Mouse (Mus musculus) MEL (cell line): ENCODE measurements around the gene Kbtbd8. TPM values are rescaled to one million over a fixed set of nuclear protein-coding genes. Genes with fewer than 3 reads are reported as not detected.

Source experiments
- DNase-seq: peaks from one replicate; pipeline ENCODE4 v3.0.0; 2011; ENCODE audit warnings: low read depth, low spot score
- H3K27ac ChIP-seq: 2 replicates; pipeline ENCODE4 v1.5.1; 2012; ENCODE audit warnings: low read depth, mild to moderate bottlenecking, control low read depth, low read length, moderate library complexity; ENCODE audit not compliant: control insufficient read depth
- H3K27me3 ChIP-seq, 2 experiments: fragments of 150-350 bp in 1 of 2; sonication (generic) in 1 of 2; 2 replicates each; pipeline ENCODE4 v1.6.1; 2012; ENCODE audit warnings: low read length in 2 of 2, mild to moderate bottlenecking in 2 of 2, improper control_type of control experiment in 1 of 2, moderate library complexity in 1 of 2; ENCODE audit not compliant: insufficient read depth in 2 of 2, control insufficient read depth in 1 of 2
- H3K36me3 ChIP-seq, 2 experiments: 2 replicates each; pipeline ENCODE4 v1.6.1; 2012 to 2014; ENCODE audit warnings: low read length in 2 of 2, improper control_type of control experiment in 1 of 2, inconsistent platforms in 1 of 2, mild to moderate bottlenecking in 1 of 2; ENCODE audit not compliant: insufficient read depth in 2 of 2, control insufficient read depth in 1 of 2
- H3K4me1 ChIP-seq, 2 experiments: fragments of 150-350 bp in 1 of 2; sonication (generic) in 1 of 2; 2 replicates each; pipeline ENCODE4 v1.6.1; 2012; ENCODE audit warnings: low read length in 2 of 2, improper control_type of control experiment in 1 of 2, mild to moderate bottlenecking in 1 of 2; ENCODE audit not compliant: insufficient read depth in 2 of 2, control insufficient read depth in 1 of 2
- H3K4me3 ChIP-seq, 2 experiments: fragments of 150-350 bp in 1 of 2; sonication (generic) in 1 of 2; 2 replicates each; pipeline ENCODE4 v1.5.1; 2012; ENCODE audit warnings: low read depth in 2 of 2, low read length in 2 of 2, mild to moderate bottlenecking in 2 of 2, moderate library complexity in 2 of 2, control low read depth in 1 of 2, improper control_type of control experiment in 1 of 2; ENCODE audit not compliant: control insufficient read depth in 1 of 2, insufficient read depth in 1 of 2
- H3K79me2 ChIP-seq: 2 replicates; pipeline ENCODE4 v1.6.1; 2012; ENCODE audit warnings: mild to moderate bottlenecking, low read length, moderate library complexity; ENCODE audit not compliant: control insufficient read depth, poor library complexity, insufficient read depth
- H3K9ac ChIP-seq: 2 replicates; pipeline ENCODE4 v1.6.1; 2012; ENCODE audit warnings: low read depth, mild to moderate bottlenecking, control low read depth, low read length, moderate library complexity; ENCODE audit not compliant: control insufficient read depth, poor library complexity, severe bottlenecking
- H3K9me3 ChIP-seq: fragments of 150-350 bp; sonication (generic); replicated peaks from 2 replicates; pipeline ENCODE4 v1.6.1; 2012; ENCODE audit warnings: mild to moderate bottlenecking, low read length, improper control_type of control experiment, moderate library complexity; ENCODE audit not compliant: insufficient read depth
- BHLHE40 ChIP-seq: IDR thresholded peaks from 2 replicates; pipeline ENCODE4 v1.6.1; 2012; ENCODE audit warnings: low read depth, mild to moderate bottlenecking, inconsistent platforms, low read length, improper control_type of control experiment, borderline replicate concordance
- CTCF ChIP-seq, 3 experiments: IDR thresholded peaks in 2 of 3; conservative IDR thresholded peaks in 1 of 3; 2 replicates each; pipeline ENCODE4 v1.5.1; 2011 to 2012; ENCODE audit warnings: low read length in 3 of 3, low read depth in 2 of 3, mild to moderate bottlenecking in 2 of 3, improper control_type of control experiment in 1 of 3, inconsistent platforms in 1 of 3, mixed read lengths in 1 of 3, moderate library complexity in 1 of 3; ENCODE audit not compliant: control insufficient read depth in 1 of 3, insufficient read depth in 1 of 3, poor library complexity in 1 of 3, severe bottlenecking in 1 of 3
- EP300 ChIP-seq, 2 experiments: IDR thresholded peaks; 2 replicates each; pipeline ENCODE4 v1.6.1; 2011; ENCODE audit warnings: improper control_type of control experiment in 2 of 2, low read length in 2 of 2, low read depth in 1 of 2, mild to moderate bottlenecking in 1 of 2
- ETS1 ChIP-seq: IDR thresholded peaks from 2 replicates; pipeline ENCODE4 v1.6.1; 2012; ENCODE audit warnings: low read depth, mild to moderate bottlenecking, inconsistent platforms, low read length, improper control_type of control experiment, moderate library complexity
- GATA1 ChIP-seq: IDR thresholded peaks from 2 replicates; pipeline ENCODE4 v1.6.1; 2011; ENCODE audit warnings: low read depth, low read length, improper control_type of control experiment
- JUND ChIP-seq: IDR thresholded peaks from 2 replicates; pipeline ENCODE4 v1.6.1; 2011; ENCODE audit warnings: low read depth, mild to moderate bottlenecking, improper control_type of control experiment, low read length
- KAT2A ChIP-seq: conservative IDR thresholded peaks from 2 replicates; pipeline ENCODE4 v1.6.1; 2012; ENCODE audit warnings: low read depth, low read length, improper control_type of control experiment, inconsistent platforms
- MAX ChIP-seq: IDR thresholded peaks from 2 replicates; pipeline ENCODE4 v1.6.1; 2011; ENCODE audit warnings: low read length, improper control_type of control experiment
- MAZ ChIP-seq: IDR thresholded peaks from 2 replicates; pipeline ENCODE4 v1.6.1; 2012; ENCODE audit warnings: low read depth, mild to moderate bottlenecking, inconsistent platforms, low read length, improper control_type of control experiment
- MEF2A ChIP-seq: IDR thresholded peaks from 2 replicates; pipeline ENCODE4 v1.6.1; 2014; ENCODE audit warnings: low read depth, mild to moderate bottlenecking, inconsistent platforms, low read length, improper control_type of control experiment; ENCODE audit not compliant: poor library complexity, insufficient replicate concordance, severe bottlenecking; ENCODE audit errors: extremely low read depth
- MYC ChIP-seq: IDR thresholded peaks from 2 replicates; pipeline ENCODE4 v1.6.1; 2011; ENCODE audit warnings: low read depth, mild to moderate bottlenecking, low read length, improper control_type of control experiment, moderate library complexity
- POLR2A ChIP-seq, 2 experiments: IDR thresholded peaks; 2 replicates each; pipeline ENCODE4 v1.6.1; 2011 to 2012; ENCODE audit warnings: low read length in 2 of 2, mild to moderate bottlenecking in 2 of 2, control low read depth in 1 of 2, improper control_type of control experiment in 1 of 2, low read depth in 1 of 2, moderate library complexity in 1 of 2; ENCODE audit not compliant: control insufficient read depth in 1 of 2, insufficient read depth in 1 of 2, poor library complexity in 1 of 2
- POLR2AphosphoS5 ChIP-seq: IDR thresholded peaks from 2 replicates; pipeline ENCODE4 v1.6.1; 2012; ENCODE audit warnings: low read depth, borderline replicate concordance, mild to moderate bottlenecking, inconsistent platforms, low read length, moderate library complexity, mixed read lengths
- SIN3A ChIP-seq: IDR thresholded peaks from 2 replicates; pipeline ENCODE4 v1.6.1; 2012; ENCODE audit warnings: low read length, improper control_type of control experiment, inconsistent platforms
- SMC3 ChIP-seq: IDR thresholded peaks from 2 replicates; pipeline ENCODE4 v1.6.1; 2011; ENCODE audit warnings: low read depth, low read length, improper control_type of control experiment
- UBTF ChIP-seq: IDR thresholded peaks from 2 replicates; pipeline ENCODE4 v1.6.1; 2012; ENCODE audit warnings: low read depth, mild to moderate bottlenecking, inconsistent platforms, low read length, improper control_type of control experiment, moderate library complexity, borderline replicate concordance; ENCODE audit not compliant: insufficient read depth
- ZC3H11A ChIP-seq: IDR thresholded peaks from 2 replicates; pipeline ENCODE4 v1.6.1; 2012; ENCODE audit warnings: low read depth, mild to moderate bottlenecking, inconsistent platforms, low read length, improper control_type of control experiment
- polyA plus RNA-seq, 2 experiments: library from polyadenylated mRNA; stranded (reverse) in 1 of 2; unstranded in 1 of 2; fragments of >175 nt in 1 of 2; fragments of >200 nt in 1 of 2; gene quantifications; 2 replicates each; pipeline versions ENCODE4 v1.2.1 to v1.2.4; 2012; ENCODE audit warnings: low replicate concordance in 2 of 2, low read depth in 1 of 2; ENCODE audit not compliant: insufficient read length in 2 of 2, insufficient read depth in 1 of 2, missing spikeins in 1 of 2
- total RNA-seq: library from RNA; depleted of rRNA; stranded (reverse); fragments of 300-350 nt; gene quantifications from 2 replicates; pipeline ENCODE4 v1.2.3, GENCODE M21; 2012

Gene Kbtbd8
- total and polyA plus RNA-seq, 3 experiments, result 7.0 to 13.5 TPM; not detected in 1

DNA sequence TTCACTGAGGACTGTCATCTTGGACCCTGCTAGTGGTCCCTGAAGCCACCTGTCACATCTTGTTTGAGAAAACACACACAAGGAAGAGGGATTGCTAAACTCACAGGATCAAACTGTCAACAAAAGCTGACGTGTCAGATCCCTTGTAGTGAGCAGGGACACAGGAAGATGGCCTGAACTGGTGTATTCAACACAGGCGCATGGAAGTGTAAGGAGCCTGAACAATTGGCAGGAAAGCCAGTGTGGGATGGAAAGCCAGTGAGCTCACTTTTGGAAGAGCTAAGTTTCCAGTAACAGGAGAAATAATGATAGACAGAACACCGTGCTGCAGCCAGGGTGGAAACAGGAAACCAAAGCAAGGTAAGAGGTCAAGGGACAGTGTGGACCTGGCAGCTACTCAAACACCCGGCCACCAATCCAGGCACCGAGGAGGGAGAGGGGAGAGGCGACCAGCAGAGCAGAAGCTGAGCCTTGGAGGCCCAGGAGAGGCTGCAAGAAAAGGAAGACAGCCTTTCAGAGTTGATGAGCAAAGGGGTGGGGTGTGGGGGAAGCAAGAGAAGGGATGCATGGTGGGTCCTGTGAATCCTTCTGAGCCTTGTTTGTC, 33.0 kb downstream of the Kbtbd8 start:
- H3K9ac ChIP-seq, result no peak overlapping the region
- no peak for DNase-seq
- no peaks in the 10 kb centered on the region for H3K79me2 ChIP-seq
- H3K4me3 ChIP-seq, result no peak overlapping the region
- H3K4me1 ChIP-seq, result no peaks in the 10 kb centered on the region
- H3K27me3 ChIP-seq, result no peaks in the 10 kb centered on the region
- H3K27ac ChIP-seq, result no peak overlapping the region
- no peaks in the 10 kb centered on the region for H3K9me3 ChIP-seq
- no peak for TF ChIP-seq SIN3A
- no peak for TF ChIP-seq UBTF
- TF ChIP-seq JUND, result no peak
- no peak for TF ChIP-seq SMC3
- H3K36me3 ChIP-seq, result no peaks in the 10 kb centered on the region

DNA sequence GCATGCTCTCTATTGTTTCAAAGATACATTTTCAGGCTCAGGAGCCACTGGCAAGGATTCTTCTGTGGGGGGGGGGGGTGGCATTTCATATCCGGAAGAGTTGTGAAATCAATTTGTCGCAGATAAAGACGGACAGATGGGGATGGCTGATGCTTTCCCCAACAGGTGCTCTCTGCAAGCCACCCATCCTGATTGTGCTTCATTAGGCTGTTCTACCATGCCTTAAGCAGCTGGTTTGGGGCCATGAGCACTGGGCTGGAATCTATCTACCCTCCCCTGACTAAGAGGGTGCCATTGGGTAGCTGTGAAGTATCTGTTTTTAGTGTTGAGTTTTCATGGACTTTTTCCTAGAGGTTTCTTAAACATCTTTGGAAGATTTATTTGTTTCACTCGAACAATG, 33.8 kb downstream of the Kbtbd8 start:
- Histone ChIP-seq H3K4me1 (no peaks in the 10 kb centered on the region), H3K79me2 (no peaks in the 10 kb centered on the region), H3K36me3 (no peaks in the 10 kb centered on the region), H3K9ac (no peak overlapping the region), H3K4me3 (no peak overlapping the region), H3K9me3 (no peaks in the 10 kb centered on the region), H3K27me3 (no peaks in the 10 kb centered on the region), H3K27ac (no peak overlapping the region)
- TF ChIP-seq EP300 (IDR thresholded peaks at IDR 0.05; ENCODE audit: low read depth in 1 of 2, low read length in 2 of 2), result no peak
- no peak for TF ChIP-seq BHLHE40
- TF ChIP-seq POLR2AphosphoS5, result no peak
- TF ChIP-seq ETS1, result no peak
- DNase-seq, result no peak

DNA sequence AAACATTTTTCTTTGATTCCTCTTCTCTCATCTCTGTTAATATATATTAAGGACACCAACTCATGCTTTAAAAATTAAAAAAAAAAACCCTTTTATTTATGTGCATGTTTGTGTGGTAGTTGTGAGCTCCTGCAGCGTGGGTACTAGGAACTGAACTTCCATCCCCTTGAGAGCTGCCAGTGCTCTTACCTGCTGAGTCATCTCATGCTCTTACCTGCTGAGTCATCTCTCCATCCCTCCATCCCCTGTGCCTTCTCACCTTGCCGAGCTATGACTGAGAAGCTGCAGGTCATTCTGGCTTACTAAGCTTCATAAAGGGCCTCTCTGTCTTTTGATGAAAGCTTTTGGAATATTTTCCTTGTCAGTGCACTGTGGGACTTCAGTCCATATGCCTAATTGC, 34.5 kb downstream of the Kbtbd8 start:
- H3K9me3 ChIP-seq, result no peaks in the 10 kb centered on the region
- DNase-seq, result no peak
- TF ChIP-seq MAX, result no peak
- TF ChIP-seq SIN3A, result no peak
- TF ChIP-seq MYC, result no peak
- no peak for TF ChIP-seq CTCF (IDR thresholded peaks at IDR 0.05 in 2 of 3, conservative IDR thresholded peaks at IDR 0.05 in 1 of 3; ENCODE audit: control insufficient read depth in 1 of 3, insufficient read depth in 1 of 3, low read depth in 2 of 3, low read length in 3 of 3, poor library complexity in 1 of 3, severe bottlenecking in 1 of 3)
- no peak for TF ChIP-seq POLR2A (IDR thresholded peaks at IDR 0.05; ENCODE audit: control insufficient read depth in 1 of 2, insufficient read depth in 1 of 2, low read depth in 1 of 2, low read length in 2 of 2, poor library complexity in 1 of 2)
- TF ChIP-seq MAZ, result no peak
- no peak for TF ChIP-seq GATA1
- TF ChIP-seq MEF2A, result no peak
- no peak for TF ChIP-seq KAT2A
- TF ChIP-seq ZC3H11A, result no peak
- no peak for TF ChIP-seq ETS1
- H3K9ac ChIP-seq, result no peak overlapping the region
- no peaks in the 10 kb centered on the region for H3K4me1 ChIP-seq
- no peak overlapping the region for H3K4me3 ChIP-seq
- no peaks in the 10 kb centered on the region for H3K79me2 ChIP-seq
- H3K27me3 ChIP-seq, result no peaks in the 10 kb centered on the region
- H3K36me3 ChIP-seq, result no peaks in the 10 kb centered on the region
- H3K27ac ChIP-seq, result no peak overlapping the region
